Mouse (Mus musculus) thymus, postnatal 0 days (tissue): Measurements from ENCODE around the gene Gm20388. TPM values are rescaled to one million over a fixed set of nuclear protein-coding genes. Genes with fewer than 3 reads are reported as not detected.

Source experiments
- DNase-seq: peaks from one replicate; pipeline ENCODE4 v3.0.0-alpha.2; 2015; ENCODE audit warnings: low spot score
- microRNA counts: library from miRNA; unstranded; fragments of <30 nt; microRNA quantifications from one replicate; lab custom pipeline; 2015
- microRNA-seq: library from miRNA; unstranded; fragments of <30 nt; microRNA quantifications from one replicate; pipeline ENCODE4, GENCODE M21; 2016; ENCODE audit warnings: borderline number of aligned reads
- polyA plus RNA-seq: library from polyadenylated mRNA; unstranded; fragments of >200 nt; fragmentation: Nextera tagmentation; extraction: Ambion mirVana; gene quantifications from 2 replicates; pipeline ENCODE4 v1.2.1, GENCODE M21; 2015

Gm20388 gene
- polyA plus RNA-seq, 1 experiment from 2014 or later: not detected

DNA sequence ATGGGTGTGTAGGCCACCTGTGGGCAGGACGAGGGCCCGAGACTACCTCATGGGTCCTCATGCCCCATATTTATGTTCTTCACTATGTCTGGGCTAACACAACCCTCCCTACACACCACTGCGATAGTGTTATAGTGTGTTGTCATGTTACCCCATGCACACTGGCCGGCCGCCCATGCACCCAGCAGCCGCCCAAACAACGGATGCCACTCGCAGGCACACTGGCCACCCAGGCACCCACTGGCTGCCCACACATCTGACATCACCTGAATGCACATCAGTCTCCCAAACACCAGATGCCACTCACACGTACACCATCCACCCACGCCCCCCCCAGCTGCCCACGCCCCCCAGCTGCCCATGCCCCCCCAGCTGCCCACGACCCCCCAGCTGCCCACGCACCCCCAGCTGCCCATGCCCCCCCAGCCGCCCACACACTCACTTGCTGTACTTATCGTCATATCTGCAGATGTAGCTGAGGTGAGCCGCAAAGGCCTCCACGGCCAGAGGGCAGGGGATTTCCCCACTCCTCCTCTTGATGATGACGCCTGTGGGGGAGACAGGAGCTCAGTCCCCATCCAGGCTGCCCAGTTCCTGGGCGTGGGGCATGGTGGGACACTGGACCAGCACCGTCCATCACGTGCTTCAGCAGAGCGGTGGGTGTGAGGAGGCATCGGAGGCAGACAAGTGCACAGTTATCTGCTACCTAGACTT lies 4460.9 kb downstream of the Gm20388 start:
- no peak for DNase-seq

DNA sequence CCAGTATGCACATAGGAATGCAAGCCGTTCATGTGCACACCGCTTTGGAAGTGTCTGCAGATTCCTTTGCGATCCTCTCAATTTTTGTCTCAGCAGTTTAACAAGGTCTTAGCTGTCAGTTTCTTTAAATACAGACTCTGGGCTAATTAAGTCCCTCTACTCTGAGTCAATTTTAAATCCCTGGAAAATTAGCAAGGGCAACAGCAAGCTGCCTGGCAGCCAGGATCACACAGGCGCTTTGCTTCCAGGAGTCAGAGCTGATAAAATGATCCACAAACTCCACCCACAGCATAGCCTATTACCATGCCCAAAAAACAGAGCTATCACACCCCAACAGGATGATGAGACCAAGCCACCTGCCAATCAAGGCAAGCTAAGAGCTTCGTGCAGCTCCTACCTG lies 4463.1 kb downstream of the Gm20388 start:
- DNase-seq: no peak

DNA sequence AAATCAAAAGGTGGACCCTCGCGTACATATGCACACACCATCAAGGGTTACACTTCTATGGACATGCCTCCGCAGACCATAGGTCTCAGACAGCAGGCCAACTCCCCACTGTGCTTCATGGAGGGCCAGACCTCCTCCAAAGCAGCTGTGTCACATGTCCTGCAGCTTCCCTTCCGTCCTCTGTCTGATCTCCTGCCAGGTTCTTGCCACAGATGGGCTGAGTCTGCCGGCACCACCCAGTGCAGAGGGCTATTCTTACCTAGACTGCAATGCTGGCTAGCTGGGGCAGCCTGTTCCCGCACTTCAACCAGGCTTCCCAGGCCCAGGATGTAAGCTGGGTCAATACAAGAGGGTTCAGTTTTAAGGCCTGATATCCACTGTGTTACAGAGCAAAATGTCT lies 4464.5 kb downstream of the Gm20388 start:
- no peak for DNase-seq

DNA sequence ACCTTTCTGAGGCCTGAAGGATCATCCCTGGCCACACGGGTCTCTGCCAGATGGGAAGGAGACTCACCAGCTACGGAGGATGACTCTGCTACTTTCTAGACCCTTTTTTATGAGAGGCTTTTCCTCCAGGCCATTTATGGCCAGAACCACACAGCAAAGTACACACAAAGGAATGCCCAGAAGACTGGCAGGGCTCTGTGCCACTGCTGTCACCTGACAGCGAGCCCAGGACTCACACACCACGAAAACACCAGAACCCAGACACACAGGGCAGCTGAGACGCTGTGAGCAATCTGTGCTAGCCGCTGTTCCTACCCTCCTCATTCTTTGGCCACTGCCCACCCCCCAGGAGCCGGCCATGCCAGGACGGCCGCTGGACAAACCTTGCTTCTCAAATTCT lies 4465.1 kb downstream of the Gm20388 start:
- no peak for DNase-seq

DNA sequence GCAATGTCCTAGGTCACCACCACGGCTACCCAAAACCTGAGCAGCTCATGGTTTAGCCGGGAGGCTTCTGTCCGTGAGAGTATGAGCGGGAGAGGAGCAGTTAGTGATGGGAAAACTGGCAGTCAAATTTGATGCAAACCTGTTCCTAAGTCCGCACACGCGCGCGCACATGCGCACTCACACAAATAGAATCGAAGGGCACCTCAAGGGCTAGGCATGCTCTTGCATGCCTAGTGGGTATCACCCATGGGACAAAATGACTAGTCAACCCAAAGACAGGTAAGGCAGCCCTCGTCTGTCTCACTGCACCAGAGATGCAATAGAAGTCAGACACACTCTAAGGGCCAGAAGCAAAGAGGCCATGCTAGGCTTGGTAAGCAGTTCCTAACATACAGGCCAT lies 4465.8 kb downstream of the Gm20388 start:
- DNase-seq: no peak

DNA sequence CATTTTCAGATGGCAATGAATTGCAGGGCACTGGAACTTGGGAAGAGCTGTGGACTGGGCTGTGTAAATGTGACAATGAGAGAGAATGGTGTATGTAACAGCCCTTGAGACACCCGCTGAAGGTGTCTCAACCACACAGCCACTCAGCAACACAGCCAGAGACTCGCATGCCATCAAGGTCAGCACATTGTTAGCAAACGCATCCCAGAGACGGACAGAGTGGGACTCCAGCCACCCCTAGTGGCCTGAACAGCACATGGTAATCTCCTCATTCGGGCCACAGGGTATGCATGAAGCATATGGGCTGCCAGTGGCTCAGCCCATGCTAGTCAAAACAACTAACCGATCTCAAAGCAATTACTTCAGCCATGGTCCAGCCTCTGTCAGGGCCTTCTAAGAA lies 4468.6 kb downstream of the Gm20388 start:
- no peak for DNase-seq

DNA sequence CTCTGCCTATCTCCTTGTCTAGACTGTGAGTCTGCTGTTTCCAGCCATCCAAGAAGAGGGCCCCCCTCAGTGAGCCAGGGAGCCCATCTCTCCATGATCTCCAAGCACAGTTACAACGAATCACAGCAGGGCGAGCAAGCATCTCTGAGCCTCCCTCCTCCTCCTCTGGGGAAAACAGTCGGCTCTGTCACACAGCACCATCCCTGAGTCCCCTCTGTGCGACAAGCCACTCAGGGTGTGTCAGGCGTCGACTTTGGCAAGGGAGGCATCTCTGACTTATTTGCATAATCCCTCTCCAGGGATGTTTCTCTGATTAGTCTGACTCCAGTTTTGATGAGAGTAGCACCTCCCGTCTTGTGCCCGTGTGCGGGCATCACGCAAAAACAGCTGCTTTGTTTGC lies 4471.6 kb downstream of the Gm20388 start:
- DNase-seq: no peak

DNA sequence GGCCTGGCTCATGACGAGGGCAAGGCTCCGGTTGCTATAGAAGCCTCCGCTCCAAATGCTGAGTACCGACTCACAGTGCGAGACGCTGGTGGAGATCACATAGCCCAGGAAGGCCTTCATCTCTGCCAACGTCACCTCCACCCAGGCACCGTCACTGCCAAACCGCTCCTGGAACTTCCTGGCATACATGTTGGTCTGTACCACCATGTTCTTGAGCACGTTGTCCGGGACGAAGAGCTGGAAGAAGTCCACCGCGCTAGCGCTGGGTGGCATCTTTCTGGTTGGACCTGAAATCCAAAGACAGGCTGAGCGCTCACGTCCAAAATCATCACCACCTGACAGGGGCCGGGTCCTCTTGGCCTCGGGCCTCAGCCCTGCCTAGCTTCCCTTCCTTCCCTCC lies 4473.7 kb downstream of the Gm20388 start:
- DNase-seq: no peak

DNA sequence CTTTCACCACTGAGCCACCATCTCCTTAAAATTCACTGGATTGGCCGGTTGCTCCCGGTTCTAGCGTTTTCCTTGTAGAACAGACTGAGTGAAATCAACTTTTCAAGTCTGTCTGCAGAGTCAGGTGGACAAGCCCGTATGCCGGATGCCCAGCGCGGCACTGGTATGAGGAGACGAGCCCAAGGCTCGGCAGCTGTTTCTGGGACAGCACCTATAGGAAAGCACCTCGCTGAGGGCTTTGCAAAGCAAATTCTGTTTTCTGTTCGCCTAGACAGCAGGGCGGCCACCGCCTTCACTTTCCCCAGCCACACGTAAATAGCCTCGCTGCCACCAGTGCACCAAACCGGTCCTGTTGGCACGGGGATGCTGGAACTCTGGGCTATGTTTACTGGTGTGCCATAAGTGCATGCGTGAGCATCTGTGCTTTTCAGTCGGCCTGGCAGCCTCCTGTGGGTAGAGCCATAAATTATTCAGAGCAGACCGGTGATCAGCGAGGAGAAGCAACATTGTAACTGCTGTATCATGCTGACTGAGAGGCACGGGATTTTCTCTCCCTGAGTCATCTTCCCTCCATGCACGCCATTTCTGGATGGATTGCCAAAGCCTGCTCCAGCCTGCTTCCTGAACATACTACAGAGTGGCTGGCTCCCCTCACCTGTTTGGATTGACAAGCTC lies 4475.7 kb downstream of the Gm20388 start:
- no peak for DNase-seq

DNA sequence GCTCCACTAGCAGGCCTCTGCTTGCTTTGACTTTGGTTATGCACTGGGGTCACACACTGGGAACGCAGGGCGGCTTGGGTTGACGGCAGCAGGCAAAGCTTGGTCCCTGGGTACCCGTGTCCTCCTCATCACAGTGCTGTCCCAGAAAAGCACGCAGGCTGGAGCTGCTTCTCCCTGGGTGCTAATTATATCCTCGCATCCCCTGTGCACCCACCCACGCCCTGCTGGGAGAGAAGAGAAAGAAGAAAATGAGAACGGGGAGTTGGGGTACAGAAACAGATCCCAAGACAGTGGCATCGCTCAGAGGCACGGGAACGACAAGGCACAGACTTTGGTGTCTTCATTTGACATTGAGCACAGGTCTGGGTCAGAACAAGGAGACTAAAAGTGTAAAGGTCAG lies 4478.9 kb downstream of the Gm20388 start:
- no peak for DNase-seq

DNA sequence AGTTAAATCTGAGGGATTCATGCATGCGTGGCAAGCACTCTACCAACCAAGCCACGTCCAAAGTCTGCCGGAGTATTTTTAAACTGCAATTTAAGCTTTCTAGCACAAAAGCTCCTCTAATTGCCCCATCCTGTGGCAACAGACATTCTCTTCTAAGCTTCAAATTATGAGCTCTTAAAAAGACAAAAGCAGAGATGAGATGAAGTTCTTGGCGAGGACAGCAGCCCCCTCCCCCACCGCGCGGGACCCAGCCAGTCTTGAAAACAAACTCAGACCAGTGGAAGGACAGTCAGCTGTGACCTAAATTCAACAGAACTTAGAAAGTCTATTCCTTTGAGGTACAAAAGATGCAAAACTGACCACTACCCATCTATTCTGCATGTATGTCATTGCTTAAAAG lies 4480.6 kb downstream of the Gm20388 start:
- no peak for DNase-seq

DNA sequence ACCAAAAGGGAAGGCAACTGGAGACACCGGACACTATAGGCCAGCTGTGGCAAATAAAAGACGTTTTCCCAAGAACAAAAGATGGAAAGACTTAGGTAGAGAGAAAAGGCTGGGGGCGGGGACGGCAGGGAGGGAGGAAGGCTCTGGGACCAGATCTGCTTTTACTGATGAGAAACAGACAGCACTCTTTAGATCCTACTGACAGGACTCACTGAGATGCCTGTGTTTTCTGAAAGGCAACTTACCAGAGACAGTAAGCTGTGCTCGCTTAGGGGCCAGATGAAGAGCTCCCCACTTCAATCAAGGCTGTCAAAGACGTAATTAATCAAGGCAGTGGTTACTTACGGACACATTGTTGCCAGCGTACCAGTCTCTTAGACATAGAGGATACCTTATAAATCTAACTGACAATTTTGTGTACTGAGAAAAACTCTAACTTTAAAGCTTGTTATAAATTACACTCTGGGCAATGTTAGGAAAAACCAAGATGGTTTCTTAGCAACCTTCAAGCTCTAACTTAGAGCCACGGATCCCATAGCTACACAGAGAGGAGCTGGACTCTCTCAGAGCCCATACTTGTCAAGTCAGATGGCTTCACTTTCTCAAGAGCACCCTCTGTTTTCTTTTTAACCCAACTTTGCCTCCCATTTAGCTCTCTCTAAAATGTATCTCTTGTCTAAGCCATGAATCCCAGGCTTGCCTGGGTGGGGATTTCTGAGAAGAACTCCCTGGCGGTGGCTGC lies 4481.8 kb downstream of the Gm20388 start:
- DNase-seq: no peak

DNA sequence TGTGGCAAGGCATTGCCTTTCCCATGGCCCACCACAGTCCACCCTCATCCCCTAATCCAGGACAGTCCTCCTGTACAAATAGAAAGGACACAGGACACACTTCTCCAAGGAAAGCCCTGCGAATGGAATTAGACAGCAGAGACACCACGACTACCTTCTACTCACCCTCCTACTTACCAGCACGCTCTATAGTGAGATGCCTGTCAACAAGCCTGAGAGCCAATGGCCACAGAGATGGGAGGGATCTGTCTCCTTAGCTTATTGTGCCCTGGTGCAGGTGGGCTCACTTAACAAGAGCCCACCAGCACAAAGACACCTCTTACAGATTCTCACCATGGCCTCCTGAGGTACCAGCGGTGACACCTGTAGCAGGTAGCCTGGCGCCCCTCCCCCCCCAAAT lies 4482.4 kb downstream of the Gm20388 start:
- DNase-seq: no peak

DNA sequence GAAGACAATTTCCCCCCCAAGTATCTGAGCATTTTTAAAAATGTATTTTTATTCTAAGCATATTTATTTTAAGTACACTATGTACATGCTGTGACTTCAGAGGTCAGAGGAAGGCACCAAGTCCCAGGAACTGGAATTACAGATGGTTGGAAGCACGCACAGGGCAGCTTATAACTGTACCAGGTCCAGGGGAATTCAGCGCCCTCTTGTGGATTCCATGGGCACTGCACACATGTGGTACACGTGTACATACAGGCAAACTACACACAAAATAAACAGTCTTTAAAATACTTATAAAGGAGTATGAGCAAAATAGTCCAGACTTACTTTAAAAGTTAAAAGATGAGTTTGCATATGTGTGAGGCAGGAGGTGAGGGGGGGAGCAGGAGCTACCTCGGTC lies 4483.3 kb downstream of the Gm20388 start:
- DNase-seq: peak; percentile 15

DNA sequence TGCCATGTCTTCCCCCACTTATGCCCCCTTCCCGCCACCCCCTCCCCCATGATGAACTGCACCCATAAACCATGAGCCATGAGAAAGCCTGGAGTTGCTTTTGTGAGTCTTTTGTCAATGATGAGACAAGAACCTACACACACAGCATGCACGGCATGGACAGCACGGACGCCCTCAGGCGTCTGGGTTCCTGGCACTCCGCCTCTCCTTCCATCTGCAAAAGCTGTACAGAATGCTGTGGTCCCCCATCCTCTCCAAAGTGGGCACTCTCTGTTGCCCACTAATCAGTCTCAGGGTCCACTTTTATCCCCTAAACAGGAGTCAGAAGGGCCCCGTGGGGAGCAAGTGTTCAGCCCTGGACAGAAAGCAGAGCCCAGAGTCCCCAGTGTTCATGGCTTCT lies 4484.3 kb downstream of the Gm20388 start:
- no peak for DNase-seq

MicroRNAs encoded within 50 kb of the gene (microRNA counts, 519-probe panel; counts per million panel counts)
- 473 counts per million, percentile 71 among the panel's probes with 10 or more counts for microRNA mmu-miR-1967 (lab: Ali Mortazavi, UCI)

Small RNAs within 50 kb of the gene (microRNA-seq; reads per million reads assigned to microRNA genes)
- gene Gm22715: not detected
- not detected for gene Gm24366
- gene Gm27530: not detected
- not detected for gene Mir1967
- gene Mir6396: not detected
- not detected for gene Mir7079
- not detected for gene Mir7080
- gene Mir7237: not detected
- 3.7 reads per million for gene Mir7687

Other genes with a start within 250 kb of the Gm20388 start
- gene Wfdc1, start 244.5 kb upstream of the Gm20388 start, polyA plus RNA-seq: 0.91 and 0.99 TPM in 2 replicates
- gene Atp2c2, start 210.8 kb upstream of the Gm20388 start, polyA plus RNA-seq: 0.27 and 0.29 TPM in 2 replicates
- gene Tldc1, start 132.4 kb upstream of the Gm20388 start, polyA plus RNA-seq: 9.0 and 9.2 TPM in 2 replicates
- gene Cotl1, start 70.3 kb upstream of the Gm20388 start, polyA plus RNA-seq: 94.3 and 127 TPM in 2 replicates
- 19.1 and 20.5 TPM in 2 replicates for gene Klhl36, start 48.6 kb upstream of the Gm20388 start, polyA plus RNA-seq
- gene Usp10, start 481 bp upstream of the Gm20388 start, polyA plus RNA-seq: 76.1 and 77.7 TPM in 2 replicates
- 2.4 TPM in 2 replicates for gene Crispld2, start 81.6 kb downstream of the Gm20388 start, polyA plus RNA-seq
- 30.6 and 35.9 TPM in 2 replicates for gene Zdhhc7, start 190.6 kb downstream of the Gm20388 start, polyA plus RNA-seq
- gene 6430548M08Rik, start 203.3 kb downstream of the Gm20388 start, polyA plus RNA-seq: 2.0 and 2.3 TPM in 2 replicates